Mouse (Mus musculus) kidney, adult 2 months (tissue): ENCODE results near the gene Sv2a.

ENCODE experiments used
- CTCF ChIP-seq: fragments of 200-500 bp; conservative IDR thresholded peaks from 2 replicates; pipeline ENCODE4 v1.5.1; 2011; ENCODE audit warnings: low read depth, mild to moderate bottlenecking, control low read depth, low read length, moderate library complexity, mixed read lengths; ENCODE audit not compliant: insufficient read depth, insufficient read length
- POLR2A ChIP-seq: fragments of 200-500 bp; IDR thresholded peaks from one replicate; pipeline ENCODE4 v1.6.1; 2011; ENCODE audit warnings: low read depth, low read length, control low read depth

GRCm38 (mm10) chr3:96225421-96225820 is 44.5 kb downstream of the Sv2a start:
- TF ChIP-seq CTCF (no peak), POLR2A (no peak)
